Mouse (Mus musculus) midbrain, embryonic 13.5 days (tissue): ENCODE measurements around the gene Olfr823. TPM values are rescaled to one million over a fixed set of nuclear protein-coding genes. Genes with fewer than 3 reads are reported as not detected.
"Not testable (repeated sequence)": the region's sequence is repeated elsewhere in the genome, so short reads cannot be mapped to it uniquely, and the experiment has no call there.

ENCODE experiments used
- ATAC-seq: fragments of 200-750 bp; cut with Nextera tagmentation; 2 replicates; pipeline ENCODE4 v1.8.0; 2017; ENCODE audit warnings: mild to moderate bottlenecking, moderate TSS enrichment, moderate library complexity
- H3K27ac ChIP-seq: fragments of 300-500 bp; sonication (generic); 2 replicates; pipeline ENCODE4 v1.5.1; 2015; ENCODE audit warnings: inconsistent platforms, mild to moderate bottlenecking, moderate library complexity
- H3K27me3 ChIP-seq: fragments of 300-500 bp; sonication (generic); 2 replicates; pipeline ENCODE4 v1.6.1; 2015; ENCODE audit warnings: mild to moderate bottlenecking, inconsistent platforms
- H3K36me3 ChIP-seq: fragments of 300-500 bp; sonication (generic); 2 replicates; pipeline ENCODE4 v1.6.1; 2015; ENCODE audit warnings: mild to moderate bottlenecking, inconsistent platforms
- H3K4me1 ChIP-seq: fragments of 300-500 bp; sonication (generic); replicated peaks from 2 replicates; pipeline ENCODE4 v1.6.1; 2015; ENCODE audit warnings: inconsistent platforms
- H3K4me2 ChIP-seq: fragments of 300-500 bp; sonication (generic); replicated peaks from 2 replicates; pipeline ENCODE4 v1.6.1; 2015; ENCODE audit warnings: moderate library complexity, mild to moderate bottlenecking, inconsistent platforms
- H3K4me3 ChIP-seq: fragments of 300-500 bp; sonication (generic); replicated peaks from 2 replicates; pipeline ENCODE4 v1.5.1; 2015; ENCODE audit warnings: mild to moderate bottlenecking, inconsistent platforms
- H3K9ac ChIP-seq: fragments of 300-500 bp; sonication (generic); replicated peaks from 2 replicates; pipeline ENCODE4 v1.6.1; 2015; ENCODE audit warnings: mild to moderate bottlenecking, inconsistent platforms
- H3K9me3 ChIP-seq: fragments of 300-500 bp; sonication (generic); 2 replicates; pipeline ENCODE4 v1.6.1; 2016; ENCODE audit warnings: mild to moderate bottlenecking, inconsistent platforms
- WGBS: fragments of 180-500 bp; shearing (Covaris S2); methylation state at CpG from one replicate; pipeline ENCODE4 v1.1.7; 2015; 5-methylcytosine and 5-hydroxymethylcytosine counted together
- polyA plus RNA-seq: library from polyadenylated mRNA; unstranded; fragments of >200 nt; fragmentation: Nextera tagmentation; extraction: Ambion mirVana; gene quantifications from 2 replicates; pipeline ENCODE4 v1.2.1, GENCODE M21; 2015

Gene Olfr823
- not detected in 2 replicates for polyA plus RNA-seq

DNA sequence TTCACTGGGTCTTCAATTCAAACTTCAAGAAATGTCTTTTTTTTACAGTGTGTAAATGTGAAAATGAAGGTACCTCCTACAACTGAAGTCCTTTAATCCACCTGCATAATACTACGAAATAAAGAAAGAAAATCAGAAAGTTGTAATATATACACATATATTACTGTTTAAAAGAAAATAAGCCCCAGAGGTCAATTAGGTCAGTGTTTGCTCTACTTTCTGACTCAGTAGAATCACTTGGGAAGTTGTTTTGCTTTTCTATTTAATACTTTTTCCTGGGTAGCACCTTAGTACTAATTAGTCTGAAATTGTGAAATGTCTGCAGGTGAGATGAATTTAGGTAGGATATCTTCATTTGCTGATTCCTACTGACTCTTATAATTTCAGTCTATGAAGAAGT, at the start of gene Olfr823:
Gene Olfr823, minus strand, starts transcription at position 101 of the 400 bp plus-strand sequence.
- not testable (repeated sequence) for H3K27ac ChIP-seq, H3K27me3 ChIP-seq, H3K4me3 ChIP-seq, H3K4me2 ChIP-seq, H3K36me3 ChIP-seq, ATAC-seq, H3K4me1 ChIP-seq, H3K9me3 ChIP-seq, H3K9ac ChIP-seq
- 79% methylated on average over 1 of the region's 1 CpGs for WGBS

GRCm38 (mm10) chr10:130144121-130144520, 28.9 kb upstream of the Olfr823 start:
- Histone ChIP-seq H3K9me3 (no peaks in the 10 kb centered on the region), H3K4me1 (no peaks in the 10 kb centered on the region), H3K27ac (no peak overlapping the region), H3K4me3 (no peak overlapping the region), H3K4me2 (no peak overlapping the region), H3K36me3 (no peaks in the 10 kb centered on the region), H3K27me3 (no peaks in the 10 kb centered on the region), H3K9ac (no peak overlapping the region)
- WGBS, result 86% methylated on average over 5 of the region's 5 CpGs
- ATAC-seq, result no peak

GRCm38 (mm10) chr10:130142481-130142880, 27.3 kb upstream of the Olfr823 start:
- not testable (repeated sequence) for H3K4me1 ChIP-seq, H3K9ac ChIP-seq, H3K4me3 ChIP-seq, H3K36me3 ChIP-seq, H3K27me3 ChIP-seq, H3K4me2 ChIP-seq, ATAC-seq, H3K27ac ChIP-seq, H3K9me3 ChIP-seq
- 87% methylated on average over 5 of the region's 5 CpGs for WGBS

- Histone ChIP-seq H3K9me3 (no peaks in the 10 kb centered on the region), H3K36me3 (no peaks in the 10 kb centered on the region), H3K4me1 (no peaks in the 10 kb centered on the region), H3K4me3 (no peak overlapping the region), H3K9ac (no peak overlapping the region), H3K27me3 (no peaks in the 10 kb centered on the region), H3K27ac (no peak overlapping the region), H3K4me2 (no peak overlapping the region)
- no peak for ATAC-seq
Measured at GRCm38 (mm10) chr10:130134811-130135210, 19.6 kb upstream of the Olfr823 start.

GRCm38 (mm10) chr10:130129900-130130299, 14.7 kb upstream of the Olfr823 start, which contains the start of gene Olfr824:
TSS of gene Olfr824 (minus strand) at chr10:130130000.
- not testable (repeated sequence) for ATAC-seq, H3K4me3 ChIP-seq, H3K9ac ChIP-seq, H3K4me1 ChIP-seq, H3K9me3 ChIP-seq, H3K4me2 ChIP-seq, H3K27ac ChIP-seq, H3K27me3 ChIP-seq, H3K36me3 ChIP-seq

DNA sequence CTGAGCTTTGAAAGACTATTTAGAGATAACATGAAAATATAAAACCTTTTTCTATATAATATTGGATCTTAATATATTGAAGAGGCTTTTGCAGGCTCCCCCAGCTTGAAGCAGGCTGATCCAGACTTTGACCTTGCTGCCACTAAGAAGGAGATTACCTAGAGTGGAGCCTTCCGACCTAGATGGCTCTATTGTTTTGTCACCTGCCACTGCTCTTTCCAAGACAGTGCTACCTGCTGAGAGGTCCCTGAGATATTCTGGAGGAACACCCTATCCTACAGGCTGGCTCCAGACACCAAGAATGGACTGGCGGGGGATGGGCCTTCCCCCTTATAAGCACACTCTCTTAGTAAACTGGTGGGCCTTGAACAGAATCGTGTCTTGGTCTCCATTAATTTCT, 862 bp upstream of the Olfr823 start:
- not testable (repeated sequence) for ATAC-seq, H3K9me3 ChIP-seq, H3K4me1 ChIP-seq, H3K4me2 ChIP-seq, H3K27me3 ChIP-seq, H3K4me3 ChIP-seq, H3K9ac ChIP-seq, H3K27ac ChIP-seq, H3K36me3 ChIP-seq
- 55% methylated on average over 3 of the region's 3 CpGs for WGBS

DNA sequence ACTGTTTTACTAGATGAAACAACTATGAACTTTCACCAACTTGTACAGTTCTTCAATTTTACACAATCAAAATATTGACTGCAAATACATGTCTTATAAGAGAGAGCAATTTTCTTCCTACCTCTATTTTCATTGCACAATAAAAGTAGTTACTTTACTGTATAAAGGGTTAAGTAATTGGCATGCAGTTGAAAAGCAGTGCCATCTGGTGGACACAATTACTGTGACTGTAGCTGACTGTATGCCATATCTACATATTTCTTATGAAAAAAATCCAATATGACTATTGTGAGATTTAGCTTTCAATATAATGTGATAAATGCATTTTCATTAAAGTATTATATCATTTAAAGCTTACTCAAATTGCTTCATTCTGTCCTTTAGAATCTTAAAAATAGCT, 19.1 kb downstream of the Olfr823 start:
- ATAC-seq, result no peak
- H3K4me2 ChIP-seq, result no peak overlapping the region

GRCm38 (mm10) chr10:130092838-130093440, 22.2 kb downstream of the Olfr823 start:
- ATAC-seq, result peak; percentile 80
- Histone ChIP-seq H3K27me3 (no peaks in the 10 kb centered on the region), H3K9ac (no peak overlapping the region), H3K36me3 (no peaks in the 10 kb centered on the region), H3K9me3 (no peaks in the 10 kb centered on the region), H3K4me2 (no peak overlapping the region), H3K4me1 (no peaks in the 10 kb centered on the region), H3K27ac (no peak overlapping the region), H3K4me3 (no peak overlapping the region)
- 25% methylated on average over 5 of the region's 5 CpGs for WGBS

More for the DNA sequence above, 19.1 kb downstream of the Olfr823 start:
- H3K36me3 ChIP-seq, result no peaks in the 10 kb centered on the region
- H3K27me3 ChIP-seq, result no peaks in the 10 kb centered on the region
- H3K9me3 ChIP-seq, result no peaks in the 10 kb centered on the region
- H3K27ac ChIP-seq, result no peak overlapping the region
- H3K4me1 ChIP-seq, result no peaks in the 10 kb centered on the region
- H3K4me3 ChIP-seq, result no peak overlapping the region
- no peak overlapping the region for H3K9ac ChIP-seq

GRCm38 (mm10) chr10:130070910-130071309, 44.3 kb downstream of the Olfr823 start, which contains the start of gene Olfr822:
TSS of gene Olfr822 (plus strand) at chr10:130071210.
- Histone ChIP-seq H3K9ac (no peak within 1 kb of the TSS), H3K4me2 (no peak within 1 kb of the TSS), H3K4me3 (no peak within 1 kb of the TSS), H3K27me3 (no peaks in the 10 kb centered on the region), H3K36me3 (no peaks in the 10 kb centered on the region), H3K9me3 (no peaks in the 10 kb centered on the region), H3K4me1 (no peaks in the 10 kb centered on the region), H3K27ac (no peak within 1 kb of the TSS)
- no peak for ATAC-seq

Other genes starting within 250 kb of the Olfr823 start
- gene Olfr814, start 235.5 kb downstream of the Olfr823 start, polyA plus RNA-seq, result not detected in 2 replicates
- gene Olfr815, start 209.5 kb downstream of the Olfr823 start, polyA plus RNA-seq, result not detected in 2 replicates
- not detected in 2 replicates for gene Olfr816, start 199.8 kb downstream of the Olfr823 start, polyA plus RNA-seq
- not detected in 2 replicates for gene Olfr818, start 166.3 kb downstream of the Olfr823 start, polyA plus RNA-seq
- gene Olfr819, start 148.1 kb downstream of the Olfr823 start, polyA plus RNA-seq, result not detected in 2 replicates
- not detected in 2 replicates for gene Olfr247, start 139.2 kb downstream of the Olfr823 start, polyA plus RNA-seq
- gene Gm10310, start 130.3 kb downstream of the Olfr823 start, polyA plus RNA-seq, result not detected in 2 replicates
- not detected in 2 replicates for gene Olfr820, start 102.8 kb downstream of the Olfr823 start, polyA plus RNA-seq
- not detected in 2 replicates for gene Olfr821, start 85.0 kb downstream of the Olfr823 start, polyA plus RNA-seq
- gene Olfr822, start 44.2 kb downstream of the Olfr823 start, polyA plus RNA-seq, result not detected in 2 replicates
- gene Olfr824, start 14.6 kb upstream of the Olfr823 start, polyA plus RNA-seq, result not detected in 2 replicates
- not detected in 2 replicates for gene Olfr825, start 51.4 kb upstream of the Olfr823 start, polyA plus RNA-seq
- not detected in 2 replicates for gene Olfr826, start 68.8 kb upstream of the Olfr823 start, polyA plus RNA-seq
- gene Olfr827, start 99.0 kb upstream of the Olfr823 start, polyA plus RNA-seq, result not detected in 2 replicates
- gene Neurod4, start 164.9 kb upstream of the Olfr823 start, polyA plus RNA-seq, result 5.9 and 7.9 TPM in 2 replicates
- gene Tespa1, start 207.5 kb upstream of the Olfr823 start, polyA plus RNA-seq, result not detected in 2 replicates